14 mouse cellular contexts compared by ENCODE assay signal in genomic region chr15:102230408-102231321, GRCm38 (mm10). TPM values are rescaled to one million over a fixed set of nuclear protein-coding genes. Genes with fewer than 3 reads are reported as not detected.
DNase-seq lines count a peak whose midpoint lies in the region; ATAC-seq and TF ChIP-seq lines count a peak whose summit lies in the region.
"Had no signal": no experiment of that assay in that cellular context is flagged by ENCODE, and none has a peak within 500 bp of the region (broad histone marks: within the 10 kb centered on the region; RNA-seq: fewer than 3 reads in every experiment).

No protein-coding gene starts in this region.

- intact Hi-C loops in left cerebral cortex, postnatal 25 days (cut with DNase I) = no loop called here

- TF ChIP-seq CTCF in spleen, adult 2 months (IDR thresholded peaks at IDR 0.05; ENCODE audit: extremely low read depth, insufficient read depth, insufficient read length, insufficient replicate concordance) = no peak
- TF ChIP-seq CTCF in ES-Bruce4 (IDR thresholded peaks at IDR 0.05; ENCODE audit: low read depth, low read length) = no peak

- no peak for TF ChIP-seq EP300 in ES-Bruce4 (IDR thresholded peaks at IDR 0.05; ENCODE audit: insufficient read depth, low read depth, low read length)

- TF ChIP-seq POLR2A in spleen, adult 2 months (IDR thresholded peaks at IDR 0.05; ENCODE audit: low read depth, low read length) = no peak
- no peak for TF ChIP-seq POLR2A in ES-Bruce4 (IDR thresholded peaks at IDR 0.05; ENCODE audit: insufficient read depth, low read length)

- H3K4me1 ChIP-seq in spleen, adult 2 months (ENCODE audit: control insufficient read depth, insufficient read depth, insufficient read length) = peaks cover 42% of the 10 kb centered on the region
- H3K4me1 ChIP-seq in ES-Bruce4 (ENCODE audit: control insufficient read depth, insufficient read depth, low read length) = peaks cover 11% of the 10 kb centered on the region
- peaks cover 29% of the 10 kb centered on the region for H3K4me1 ChIP-seq in midbrain, embryonic 10.5 days

- H3K9me3 ChIP-seq in ES-Bruce4 (replicated peaks; ENCODE audit: control insufficient read depth, insufficient read depth, low read length, poor library complexity, severe bottlenecking) = no peaks in the 10 kb centered on the region
- no peaks in the 10 kb centered on the region for H3K9me3 ChIP-seq in midbrain, embryonic 10.5 days (replicated peaks)
- H3K9me3 ChIP-seq: embryonic facial prominence, embryonic 13.5 days had no signal

- no peaks in the 10 kb centered on the region for H3K27me3 ChIP-seq in spleen, adult 2 months (ENCODE audit: control insufficient read depth, insufficient read depth, low read length)
- no peaks in the 10 kb centered on the region for H3K27me3 ChIP-seq in ES-Bruce4 (ENCODE audit: control insufficient read depth, insufficient read depth, low read length, poor library complexity, severe bottlenecking)
- no peaks in the 10 kb centered on the region for H3K27me3 ChIP-seq in midbrain, embryonic 10.5 days (ENCODE audit: low read depth, poor library complexity, severe bottlenecking)
- H3K27me3 ChIP-seq: embryonic facial prominence, embryonic 13.5 days had no signal

- H3K4me3 ChIP-seq in spleen, adult 2 months (ENCODE audit: extremely low read depth, insufficient read depth, insufficient read length) = peak overlapping the region; percentile 69
- H3K4me3 ChIP-seq in ES-Bruce4 (ENCODE audit: low read depth, low read length) = peak overlapping the region; percentile 5; the same call in 1 of the 2 replicates
- H3K4me3 ChIP-seq in midbrain, embryonic 10.5 days = no peak overlapping the region
- H3K4me3 ChIP-seq: embryonic facial prominence, embryonic 13.5 days had no signal

- H3K36me3 ChIP-seq in spleen, adult 2 months (ENCODE audit: control insufficient read depth, insufficient read depth, low read length) = 0 out of 2 replicates have a peak, but pooled peaks cover 4% of the 10 kb centered on the region
- H3K36me3 ChIP-seq in ES-Bruce4 (ENCODE audit: control insufficient read depth, insufficient read depth, low read length, poor library complexity, severe bottlenecking) = no peaks in the 10 kb centered on the region
- no peaks in the 10 kb centered on the region for H3K36me3 ChIP-seq in midbrain, embryonic 10.5 days

- H3K9ac ChIP-seq in ES-Bruce4 (ENCODE audit: low read depth, poor library complexity, severe bottlenecking) = no peak overlapping the region

- 56% methylated on average over 17 of the region's 17 CpGs for WGBS in spleen, adult 2 months
- WGBS in midbrain, embryonic 10.5 days = 86% methylated on average over 17 of the region's 17 CpGs

- ATAC-seq in inflammation-experienced regulatory T-cells, adult 6 months = peak; percentile 54
- ATAC-seq: midbrain, embryonic 16.5 days had no signal

- peak overlapping the region; percentile 84 for H3K27ac ChIP-seq in spleen, adult 2 months (ENCODE audit: insufficient read depth, low read length)
- H3K27ac ChIP-seq in ES-Bruce4 (ENCODE audit: insufficient read depth, low read length) = no peak overlapping the region
- H3K27ac ChIP-seq in midbrain, embryonic 10.5 days (replicated peaks) = no peak overlapping the region

- DNase-seq in spleen, adult 2 months (ENCODE audit: low read depth in 1 of 2, low spot score in 2 of 2) = peak in 1 of 2 experiments; percentile 56
- DNase-seq in spleen, postnatal 10 days (ENCODE audit: low spot score in 2 of 2) = no peak
- DNase-seq in natural killer cell, adult 2 months (ENCODE audit: low spot score in 2 of 2) = peak; percentile 71 to 85
- DNase-seq in adrenal gland, postnatal 25 days = no peak
- no peak for DNase-seq in left cerebral cortex, postnatal 25 days (ENCODE audit: low spot score in 2 of 2)
- DNase-seq in midbrain, embryonic 10.5 days (ENCODE audit: low spot score) = no peak
- DNase-seq: cerebellum, adult 9-11 months; kidney, adult 8-10 months; layer of hippocampus, adult 9-11 months had no signal

RNA-seq across cellular contexts. Expression of gene Itgb7, which starts 1.1 kb away (rescaled TPM):
- polyA plus RNA-seq in spleen, adult 2 months (2012; rRNA removed) = 127 and 143 TPM in 2 replicates
- 3.1 and 9.7 TPM in 2 replicates for polyA plus RNA-seq in ES-Bruce4 (2011; ENCODE audit: insufficient read depth, insufficient read length, low read depth, missing spikeins)
- polyA plus RNA-seq in inflammation-experienced regulatory T-cells, adult 6 months (2017; shearing (Covaris generic)) = 100 to 1,000 TPM; 364 to 513 (median 397) TPM
- total RNA-seq in adrenal gland, postnatal 25 days (2021) = 1.5 and 2.0 TPM in 2 replicates
- total RNA-seq in left cerebral cortex, postnatal 25 days (2021) = 1 to 10 TPM; 1.0 to 1.7 TPM
- polyA plus RNA-seq in midbrain, embryonic 10.5 days (2016; fragmentation: Nextera tagmentation; extraction: Ambion mirVana) = 0.31 and 0.56 TPM in 2 replicates

RNA-seq across cellular contexts. Expression of gene Csad, which starts 26.1 kb away (rescaled TPM):
- 33.2 and 40.9 TPM in 2 replicates for polyA plus RNA-seq in spleen, adult 2 months (2012; rRNA removed)
- polyA plus RNA-seq in ES-Bruce4 (2011; ENCODE audit: insufficient read depth, insufficient read length, low read depth, missing spikeins) = 17.8 and 19.3 TPM in 2 replicates
- polyA plus RNA-seq in inflammation-experienced regulatory T-cells, adult 6 months (2017; shearing (Covaris generic)) = 10 to 100 TPM in 2 of 3 experiments, 1 to 10 TPM in 1; 5.0 to 14.6 (median 14.0) TPM
- total RNA-seq in adrenal gland, postnatal 25 days (2021) = 76.1 and 76.8 TPM in 2 replicates
- 10 to 100 TPM; 28.4 to 32.1 TPM for total RNA-seq in left cerebral cortex, postnatal 25 days (2021)
- 32.8 and 38.8 TPM in 2 replicates for polyA plus RNA-seq in midbrain, embryonic 10.5 days (2016; fragmentation: Nextera tagmentation; extraction: Ambion mirVana)

RNA-seq across cellular contexts. Expression of gene Rarg, which starts 26.7 kb away (rescaled TPM):
- polyA plus RNA-seq in spleen, adult 2 months (2012; rRNA removed) = 21.1 and 27.5 TPM in 2 replicates
- 38.6 and 42.7 TPM in 2 replicates for polyA plus RNA-seq in ES-Bruce4 (2011; ENCODE audit: insufficient read depth, insufficient read length, low read depth, missing spikeins)
- 10 to 100 TPM; 15.5 to 18.4 (median 18.3) TPM for polyA plus RNA-seq in inflammation-experienced regulatory T-cells, adult 6 months (2017; shearing (Covaris generic))
- 21.5 and 25.7 TPM in 2 replicates for total RNA-seq in adrenal gland, postnatal 25 days (2021)
- 10 to 100 TPM; 12.7 to 15.4 TPM for total RNA-seq in left cerebral cortex, postnatal 25 days (2021)
- 14.3 and 16.2 TPM in 2 replicates for polyA plus RNA-seq in midbrain, embryonic 10.5 days (2016; fragmentation: Nextera tagmentation; extraction: Ambion mirVana)

RNA-seq across cellular contexts. Expression of gene Zfp740, which starts 27.6 kb away (rescaled TPM):
- 26.8 and 30.2 TPM in 2 replicates for polyA plus RNA-seq in spleen, adult 2 months (2012; rRNA removed)
- polyA plus RNA-seq in ES-Bruce4 (2011; ENCODE audit: insufficient read depth, insufficient read length, low read depth, missing spikeins) = 53.7 and 54.3 TPM in 2 replicates
- polyA plus RNA-seq in inflammation-experienced regulatory T-cells, adult 6 months (2017; shearing (Covaris generic)) = 10 to 100 TPM; 20.3 to 33.3 (median 25.5) TPM
- 61.4 and 80.4 TPM in 2 replicates for total RNA-seq in adrenal gland, postnatal 25 days (2021)
- total RNA-seq in left cerebral cortex, postnatal 25 days (2021) = 10 to 100 TPM; 58.5 to 64.9 TPM
- 63.0 and 72.4 TPM in 2 replicates for polyA plus RNA-seq in midbrain, embryonic 10.5 days (2016; fragmentation: Nextera tagmentation; extraction: Ambion mirVana)

RNA-seq across cellular contexts. Expression of gene Gm9918, which starts 39.7 kb away (rescaled TPM):
- 0.05 TPM in 1 of 2 replicates, not detected in the other for polyA plus RNA-seq in spleen, adult 2 months (2012; rRNA removed)
- 0.81 and 1.1 TPM in 2 replicates for polyA plus RNA-seq in ES-Bruce4 (2011; ENCODE audit: insufficient read depth, insufficient read length, low read depth, missing spikeins)
- not detected for polyA plus RNA-seq in inflammation-experienced regulatory T-cells, adult 6 months (2017; shearing (Covaris generic))
- total RNA-seq in adrenal gland, postnatal 25 days (2021) = 0.15 TPM in 1 of 2 replicates, not detected in the other
- total RNA-seq in left cerebral cortex, postnatal 25 days (2021) = not detected
- polyA plus RNA-seq in midbrain, embryonic 10.5 days (2016; fragmentation: Nextera tagmentation; extraction: Ambion mirVana) = 0.35 and 0.41 TPM in 2 replicates
- total RNA-seq: liver, adult 2 months had no signal
- polyA plus RNA-seq: midbrain, embryonic 16.5 days had no signal

Comparison
In these comparisons a context has a peak if more than half of its experiments do, and no peak if none do; other contexts are left out.
1. DNase-seq: peak in natural killer cell, adult 2 months (2 of 2); none in spleen, postnatal 10 days (0 of 2), adrenal gland, postnatal 25 days (single experiment), left cerebral cortex, postnatal 25 days (0 of 2) and midbrain, embryonic 10.5 days (single experiment).
2. RNA of gene Itgb7, which starts 1.1 kb away (polyA plus RNA-seq): 364 to 513 TPM in inflammation-experienced regulatory T-cells, adult 6 months and 127 to 143 TPM in spleen, adult 2 months; 3.1 to 9.7 TPM in ES-Bruce4 and 0.31 to 0.56 TPM in midbrain, embryonic 10.5 days; every median in the first group is over 10 times any median in the second.